Mouse (Mus musculus): Measurements from ENCODE around the gene Gpr18. TPM values are rescaled to one million over a fixed set of nuclear protein-coding genes. Genes with fewer than 3 reads are reported as not detected.

The Gpr18 gene
- polyA plus RNA-seq, 1 experiment from 2014 or later, result 0.24 TPM

DNA sequence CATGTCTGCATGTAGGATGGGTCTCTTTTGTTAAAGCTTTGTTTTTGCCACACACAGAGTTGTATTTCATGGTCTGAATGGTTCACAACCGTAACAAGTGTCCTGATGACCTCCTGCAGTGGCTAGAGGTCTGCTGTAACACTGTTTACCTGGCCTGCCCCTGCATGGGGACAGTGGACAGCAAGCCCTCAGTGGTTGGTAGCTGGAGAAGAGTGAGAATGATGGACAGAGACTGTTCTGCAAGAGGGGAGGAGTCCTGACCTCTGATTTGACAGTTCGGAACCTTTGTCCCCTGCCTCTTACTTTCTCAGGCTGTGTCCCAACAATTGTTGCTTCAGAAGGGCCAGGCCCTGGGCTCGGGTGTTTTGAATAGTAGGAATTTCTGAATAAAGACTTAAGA is 2.7 kb upstream of the Gpr18 start:
- no peak overlapping the region for H3K9ac ChIP-seq (replicated peaks)
- H3K9me3 ChIP-seq, result no peaks in the 10 kb centered on the region
- ATAC-seq, result no peak
- 70% methylated on average over 3 of the region's 3 CpGs for WGBS
- 0 out of 2 replicates have a peak, but pooled peaks cover 3% of the 10 kb centered on the region for H3K4me1 ChIP-seq (replicated peaks)
- H3K4me3 ChIP-seq (replicated peaks), result no peak overlapping the region
- no peak overlapping the region for H3K4me2 ChIP-seq (replicated peaks)
- H3K27me3 ChIP-seq, result no peaks in the 10 kb centered on the region
- no peak overlapping the region for H3K27ac ChIP-seq
- peaks cover 22% of the 10 kb centered on the region for H3K36me3 ChIP-seq

DNA sequence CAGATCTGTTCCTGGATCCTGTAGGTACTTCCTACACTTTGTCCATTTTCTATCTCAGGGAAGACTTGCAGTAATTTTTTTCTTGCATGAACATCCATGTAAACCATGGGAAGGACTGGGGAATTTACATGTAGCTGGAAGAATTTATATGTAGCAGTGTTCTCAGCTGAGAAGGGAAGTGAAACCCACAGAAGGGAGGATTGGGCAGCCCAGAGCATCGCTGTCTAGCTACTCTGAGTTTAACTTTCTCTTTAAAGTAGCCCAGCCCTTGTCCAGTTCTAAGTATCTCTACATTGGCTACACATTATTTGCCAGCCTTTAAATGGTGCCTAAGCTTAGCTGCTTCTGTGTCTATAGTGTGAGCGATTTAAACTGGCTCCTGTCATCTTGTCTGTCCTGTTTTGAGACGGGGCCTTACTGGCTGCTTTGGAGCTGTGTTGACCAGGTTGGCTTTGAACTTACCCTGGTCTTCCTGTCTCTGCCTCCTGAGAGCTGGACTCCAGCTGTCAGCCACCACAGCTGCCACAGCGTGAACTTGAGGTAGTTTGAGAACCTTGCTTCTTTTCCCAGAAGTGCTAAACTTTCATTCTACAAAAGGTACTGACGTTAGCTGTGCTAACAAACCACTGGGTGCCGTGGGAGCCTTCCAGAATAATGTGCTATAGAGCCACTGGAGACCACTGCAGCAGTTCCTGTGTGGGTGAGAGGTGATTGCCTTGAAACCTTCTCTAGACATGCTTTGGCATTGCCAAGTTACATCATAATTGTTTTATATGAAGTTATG is 922 bp upstream of the Gpr18 start:
- Histone ChIP-seq H3K9me3 (no peaks in the 10 kb centered on the region), H3K4me2 (replicated peaks) (no peak overlapping the region), H3K4me3 (replicated peaks) (no peak overlapping the region), H3K9ac (replicated peaks) (no peak overlapping the region), H3K4me1 (replicated peaks) (0 out of 2 replicates have a peak, but pooled peaks cover 3% of the 10 kb centered on the region), H3K27ac (no peak overlapping the region), H3K36me3 (peaks cover 37% of the 10 kb centered on the region), H3K27me3 (no peaks in the 10 kb centered on the region)
- WGBS, result 87% methylated on average over 6 of the region's 6 CpGs
- ATAC-seq, result no peak

- no peak for ATAC-seq
- Histone ChIP-seq H3K27me3 (no peaks in the 10 kb centered on the region), H3K4me3 (replicated peaks) (no peak overlapping the region), H3K9ac (replicated peaks) (no peak overlapping the region), H3K27ac (no peak overlapping the region), H3K4me1 (replicated peaks) (no peaks in the 10 kb centered on the region), H3K36me3 (peaks cover 46% of the 10 kb centered on the region), H3K4me2 (replicated peaks) (no peak overlapping the region), H3K9me3 (no peaks in the 10 kb centered on the region)
- 97% methylated on average over 5 of the region's 5 CpGs for WGBS
These were observed 438 bp downstream of the Gpr18 start for GRCm38 (mm10) chr14:121915143-121915542.

DNA sequence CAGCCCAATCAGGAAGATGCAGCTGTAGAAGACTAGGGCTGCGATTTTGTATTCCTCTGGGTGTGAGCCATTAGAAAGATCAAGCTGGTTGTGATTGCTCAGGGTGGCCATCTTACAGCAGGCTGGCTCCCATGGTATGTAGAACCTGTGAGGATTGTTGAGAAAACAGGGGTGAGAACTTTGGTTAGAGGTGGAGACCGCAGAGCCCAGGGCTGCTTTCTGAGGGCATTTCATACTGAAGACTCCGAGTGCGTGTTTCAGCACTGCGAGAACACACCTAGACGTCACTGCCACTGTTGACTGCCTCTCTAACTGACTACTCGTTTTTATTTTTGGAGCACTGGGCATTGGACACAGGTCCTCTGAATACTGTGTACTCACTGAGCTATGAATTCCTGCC is 3.1 kb downstream of the Gpr18 start:
- no peak for ATAC-seq
- Histone ChIP-seq H3K4me2 (replicated peaks) (no peak overlapping the region), H3K36me3 (peaks cover 65% of the 10 kb centered on the region), H3K4me3 (replicated peaks) (no peak overlapping the region), H3K9me3 (no peaks in the 10 kb centered on the region), H3K4me1 (replicated peaks) (no peaks in the 10 kb centered on the region), H3K9ac (replicated peaks) (no peak overlapping the region), H3K27me3 (no peaks in the 10 kb centered on the region), H3K27ac (no peak overlapping the region)
- 94% methylated on average over 7 of the region's 7 CpGs for WGBS

- H3K27me3 ChIP-seq, result no peaks in the 10 kb centered on the region
- H3K36me3 ChIP-seq, result peaks cover 56% of the 10 kb centered on the region
- H3K4me3 ChIP-seq (replicated peaks), result no peak overlapping the region
- 0 out of 2 replicates have a peak, but pooled peaks have one; percentile 45 for ATAC-seq
- no peak overlapping the region for H3K27ac ChIP-seq
- 96% methylated on average over 6 of the region's 6 CpGs for WGBS
- H3K4me1 ChIP-seq (replicated peaks), result no peaks in the 10 kb centered on the region
- H3K9me3 ChIP-seq, result no peaks in the 10 kb centered on the region
- no peak overlapping the region for H3K9ac ChIP-seq (replicated peaks)
- no peak overlapping the region for H3K4me2 ChIP-seq (replicated peaks)
These were observed 5.7 kb downstream of the Gpr18 start for GRCm38 (mm10) chr14:121909868-121910267.

DNA sequence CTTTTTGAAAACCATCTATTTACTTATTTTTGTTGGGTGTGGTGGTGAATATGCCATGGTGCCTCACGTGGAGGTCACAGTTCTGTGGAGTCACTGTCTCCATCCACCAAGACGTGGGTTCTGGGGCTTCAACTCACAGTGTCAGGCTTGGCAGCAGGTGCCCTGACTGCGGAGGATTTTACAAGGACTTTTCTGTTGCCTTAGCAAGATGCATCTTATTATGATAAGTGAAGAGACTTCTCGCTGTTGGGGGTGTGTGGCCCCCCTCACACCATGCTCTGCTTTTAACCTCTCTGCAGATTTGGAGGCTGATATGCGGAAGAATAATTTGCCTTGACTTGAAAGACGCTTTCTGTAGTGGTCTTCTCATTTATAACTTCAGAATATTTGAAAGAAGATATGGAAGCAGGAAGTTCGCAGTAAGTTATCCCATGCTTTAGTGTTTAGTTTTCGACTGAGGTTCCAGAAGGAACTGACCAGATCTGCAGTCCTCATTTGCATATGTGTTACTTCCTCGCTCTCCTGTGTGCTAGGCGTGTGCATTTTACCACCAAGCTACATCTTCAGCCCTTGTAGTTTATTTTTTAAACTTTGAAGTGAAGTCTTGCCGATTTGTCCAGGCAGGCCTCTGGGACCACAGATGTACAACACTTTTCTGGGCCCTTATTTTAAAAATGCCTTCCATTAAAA is 8.4 kb downstream of the Gpr18 start:
- Histone ChIP-seq H3K36me3 (peaks cover 47% of the 10 kb centered on the region), H3K9ac (replicated peaks) (no peak overlapping the region), H3K4me2 (replicated peaks) (no peak overlapping the region), H3K27ac (no peak overlapping the region), H3K27me3 (no peaks in the 10 kb centered on the region), H3K4me1 (replicated peaks) (no peaks in the 10 kb centered on the region), H3K9me3 (no peaks in the 10 kb centered on the region), H3K4me3 (replicated peaks) (no peak overlapping the region)
- 93% methylated on average over 11 of the region's 11 CpGs for WGBS
- no peak for ATAC-seq

- Histone ChIP-seq H3K9ac (replicated peaks) (no peak overlapping the region), H3K4me3 (replicated peaks) (no peak overlapping the region), H3K4me1 (replicated peaks) (no peaks in the 10 kb centered on the region), H3K4me2 (replicated peaks) (no peak overlapping the region), H3K27me3 (no peaks in the 10 kb centered on the region), H3K36me3 (peaks cover 41% of the 10 kb centered on the region), H3K9me3 (no peaks in the 10 kb centered on the region), H3K27ac (no peak overlapping the region)
- 93% methylated on average over 8 of the region's 8 CpGs for WGBS
- ATAC-seq, result no peak
These were observed 9.1 kb downstream of the Gpr18 start for GRCm38 (mm10) chr14:121906341-121906991.

GRCm38 (mm10) chr14:121904754-121905153 is 10.8 kb downstream of the Gpr18 start:
- no peak for ATAC-seq
- no peak overlapping the region for H3K9ac ChIP-seq (replicated peaks)
- H3K27me3 ChIP-seq, result no peaks in the 10 kb centered on the region
- no peak overlapping the region for H3K4me2 ChIP-seq (replicated peaks)
- WGBS, result 63% methylated on average over 3 of the region's 3 CpGs
- H3K27ac ChIP-seq, result no peak overlapping the region
- no peaks in the 10 kb centered on the region for H3K9me3 ChIP-seq
- no peak overlapping the region for H3K4me3 ChIP-seq (replicated peaks)
- H3K4me1 ChIP-seq (replicated peaks), result no peaks in the 10 kb centered on the region
- peaks cover 27% of the 10 kb centered on the region for H3K36me3 ChIP-seq

DNA sequence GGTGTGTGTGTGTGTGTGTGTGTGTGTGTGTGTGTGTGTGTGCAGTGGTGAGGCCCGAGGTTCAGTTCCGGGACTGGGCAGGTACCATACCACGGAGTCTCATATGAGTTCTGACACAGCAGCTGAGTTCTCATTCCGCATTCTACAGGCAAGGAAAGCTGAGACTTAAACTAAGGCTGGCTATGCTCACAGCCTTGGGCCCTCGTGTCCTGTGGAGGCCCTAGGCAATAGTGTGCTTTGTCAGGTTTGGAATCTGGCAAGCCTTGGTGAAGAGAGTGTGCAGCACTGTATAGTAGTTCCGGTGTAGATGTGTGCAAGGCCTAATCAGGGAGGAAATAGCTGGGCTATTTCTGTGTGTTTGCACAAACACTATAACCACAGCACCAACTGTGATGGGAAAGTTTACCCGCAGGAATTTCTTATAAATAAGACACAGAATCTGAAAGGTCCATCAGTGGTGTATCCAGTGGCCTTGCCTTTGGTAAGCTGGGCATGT is 12.2 kb downstream of the Gpr18 start:
- Histone ChIP-seq H3K4me3 (replicated peaks) (no peak overlapping the region), H3K4me2 (replicated peaks) (no peak overlapping the region), H3K9ac (replicated peaks) (no peak overlapping the region), H3K9me3 (no peaks in the 10 kb centered on the region), H3K27me3 (no peaks in the 10 kb centered on the region), H3K4me1 (replicated peaks) (no peaks in the 10 kb centered on the region), H3K36me3 (peaks cover 16% of the 10 kb centered on the region), H3K27ac (no peak overlapping the region)
- WGBS, result 96% methylated on average over 7 of the region's 7 CpGs
- ATAC-seq, result no peak

- H3K4me3 ChIP-seq (replicated peaks), result no peak overlapping the region
- peaks cover 11% of the 10 kb centered on the region for H3K36me3 ChIP-seq
- no peak overlapping the region for H3K9ac ChIP-seq (replicated peaks)
- no peaks in the 10 kb centered on the region for H3K9me3 ChIP-seq
- ATAC-seq, result no peak
- H3K4me1 ChIP-seq (replicated peaks), result no peaks in the 10 kb centered on the region
- no peak overlapping the region for H3K27ac ChIP-seq
- 90% methylated on average over 6 of the region's 6 CpGs for WGBS
- H3K27me3 ChIP-seq, result no peaks in the 10 kb centered on the region
- H3K4me2 ChIP-seq (replicated peaks), result no peak overlapping the region
These were observed 14.1 kb downstream of the Gpr18 start for GRCm38 (mm10) chr14:121901511-121901910.

DNA sequence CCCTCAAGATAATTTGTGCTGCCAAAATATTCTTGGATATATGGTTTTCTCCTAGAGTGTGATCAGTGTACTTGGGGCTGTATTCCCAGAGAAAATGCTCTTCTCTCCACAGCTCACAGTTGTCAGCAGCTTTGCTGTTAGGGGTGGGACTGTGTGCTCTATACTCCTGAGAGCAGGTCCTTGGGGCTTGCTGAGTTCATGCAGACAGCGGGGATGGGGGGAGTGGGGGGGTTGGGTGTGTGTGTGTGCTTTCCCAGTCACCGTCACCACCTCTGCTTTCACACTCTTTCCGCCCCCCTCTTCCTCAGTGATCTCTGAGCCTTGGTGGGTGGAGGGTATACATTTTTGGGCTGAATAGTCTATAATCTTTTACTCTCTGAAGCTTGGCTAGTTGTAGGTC is 16.5 kb downstream of the Gpr18 start:
- no peak for ATAC-seq
- 88% methylated on average over 3 of the region's 3 CpGs for WGBS
- no peak overlapping the region for H3K9ac ChIP-seq (replicated peaks)
- no peaks in the 10 kb centered on the region for H3K9me3 ChIP-seq
- H3K4me1 ChIP-seq (replicated peaks), result no peaks in the 10 kb centered on the region
- H3K4me2 ChIP-seq (replicated peaks), result no peak overlapping the region
- no peaks in the 10 kb centered on the region for H3K27me3 ChIP-seq
- no peak overlapping the region for H3K4me3 ChIP-seq (replicated peaks)
- no peaks in the 10 kb centered on the region for H3K36me3 ChIP-seq
- no peak overlapping the region for H3K27ac ChIP-seq

DNA sequence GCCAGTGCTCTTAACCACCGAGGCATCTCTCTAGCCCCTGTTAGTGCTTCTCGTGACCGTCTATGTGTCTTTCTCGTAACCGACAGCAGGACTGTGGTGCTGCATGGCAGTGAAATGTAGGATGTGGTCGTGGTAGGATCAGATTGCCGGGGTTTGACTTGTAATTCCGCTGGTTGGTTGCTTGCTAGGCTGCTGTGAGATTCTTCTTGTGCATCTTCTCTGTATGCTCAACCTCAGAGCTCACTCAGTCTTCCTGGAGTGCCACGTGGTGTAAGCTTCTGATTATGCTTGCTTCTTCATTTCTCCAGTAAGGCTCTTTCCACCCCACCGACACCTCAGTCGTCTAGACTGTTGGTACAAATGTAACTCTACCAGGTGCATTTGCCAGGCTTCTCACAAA is 17.1 kb downstream of the Gpr18 start:
- Histone ChIP-seq H3K4me2 (replicated peaks) (no peak overlapping the region), H3K9me3 (no peaks in the 10 kb centered on the region), H3K36me3 (no peaks in the 10 kb centered on the region), H3K27me3 (no peaks in the 10 kb centered on the region), H3K4me1 (replicated peaks) (no peaks in the 10 kb centered on the region), H3K9ac (replicated peaks) (no peak overlapping the region), H3K4me3 (replicated peaks) (no peak overlapping the region), H3K27ac (no peak overlapping the region)
- 90% methylated on average over 11 of the region's 11 CpGs for WGBS
- ATAC-seq, result no peak
